Mouse (Mus musculus): ENCODE measurements around the gene Olfr826. TPM values are rescaled to one million over a fixed set of nuclear protein-coding genes. Genes with fewer than 3 reads are reported as not detected.
"Not testable (repeated sequence)": the region's sequence is repeated elsewhere in the genome, so short reads cannot be mapped to it uniquely, and the experiment has no call there.

Gene Olfr826
- polyA plus RNA-seq (2012; ENCODE audit: insufficient read depth, insufficient read length, missing spikeins), result not detected in 2 replicates

DNA sequence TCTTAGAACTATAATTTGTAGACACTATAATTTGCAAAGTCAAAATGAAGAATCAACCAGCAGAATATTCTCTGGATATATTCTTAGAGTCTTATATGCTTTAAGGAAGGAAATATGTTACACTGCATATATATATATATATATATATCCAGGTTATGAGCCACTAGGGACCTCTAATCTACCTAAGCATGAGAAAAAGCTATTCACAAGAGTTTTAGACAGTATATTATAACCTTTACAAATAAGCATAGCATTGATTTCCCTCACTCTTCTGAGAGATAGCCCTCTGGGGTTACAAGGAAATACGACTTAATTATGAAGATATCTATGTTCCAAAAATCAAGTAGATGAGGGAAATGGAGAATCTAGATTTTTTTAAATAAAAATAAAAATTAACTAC lies at the start of gene Olfr826:
Olfr826 (minus strand) TSS at position 101 of the 400 bp plus-strand sequence.
- H3K4me1 ChIP-seq (ENCODE audit: control insufficient read depth, insufficient read depth, insufficient read length, low read length), result no peaks in the 10 kb centered on the region
- H3K4me3 ChIP-seq (ENCODE audit: insufficient read depth, low read depth, low read length), result no peak within 1 kb of the TSS
- H3K27ac ChIP-seq (replicated peaks; ENCODE audit: low read depth, low read length), result no peak within 1 kb of the TSS

DNA sequence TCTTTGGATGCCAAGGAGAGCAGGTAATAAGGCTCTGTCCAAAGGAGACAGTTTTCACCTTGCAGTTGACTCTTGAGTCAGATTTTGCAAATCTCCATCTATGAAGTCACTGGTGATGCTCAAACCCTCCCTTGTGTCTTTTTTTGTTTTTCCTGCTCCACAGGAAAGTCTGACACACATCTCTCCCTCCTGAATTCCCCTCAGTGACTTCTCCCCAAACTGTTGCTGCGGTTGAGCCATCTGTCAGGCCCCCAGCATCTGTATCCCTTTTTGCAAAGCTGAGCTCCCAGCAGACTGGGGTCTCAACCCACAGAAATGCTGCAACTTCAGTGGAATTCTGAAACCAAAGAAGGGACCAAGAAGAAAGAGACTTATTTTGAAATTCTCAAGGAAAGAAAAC lies 48.1 kb upstream of the Olfr826 start:
- Histone ChIP-seq H3K4me3 (ENCODE audit: insufficient read depth, low read depth, low read length) (no peak overlapping the region), H3K4me1 (ENCODE audit: control insufficient read depth, insufficient read depth, insufficient read length, low read length) (no peaks in the 10 kb centered on the region), H3K27ac (replicated peaks; ENCODE audit: low read depth, low read length) (no peak overlapping the region)

DNA sequence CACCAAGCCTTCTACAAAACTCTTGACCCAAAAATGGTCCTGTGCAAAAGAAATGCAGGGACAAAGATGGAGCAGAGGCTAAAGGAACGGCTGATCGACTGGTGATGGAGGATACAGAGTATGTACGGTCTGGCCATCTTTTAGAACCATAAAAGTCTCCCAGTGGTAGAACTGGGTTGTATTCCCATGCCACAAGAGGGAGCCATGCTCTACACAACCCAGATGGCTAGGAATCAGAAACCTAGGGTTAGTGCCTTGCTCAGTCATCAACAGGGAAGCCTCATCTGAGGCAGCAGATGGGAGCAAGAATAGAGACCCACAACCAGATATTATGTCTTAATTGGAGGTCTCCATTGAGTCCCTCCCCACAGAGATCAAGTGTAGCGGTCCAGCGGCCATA lies 45.6 kb upstream of the Olfr826 start:
- Histone ChIP-seq H3K27ac (replicated peaks; ENCODE audit: low read depth, low read length) (no peak overlapping the region), H3K4me3 (ENCODE audit: insufficient read depth, low read depth, low read length) (no peak overlapping the region), H3K4me1 (ENCODE audit: control insufficient read depth, insufficient read depth, insufficient read length, low read length) (no peaks in the 10 kb centered on the region)

DNA sequence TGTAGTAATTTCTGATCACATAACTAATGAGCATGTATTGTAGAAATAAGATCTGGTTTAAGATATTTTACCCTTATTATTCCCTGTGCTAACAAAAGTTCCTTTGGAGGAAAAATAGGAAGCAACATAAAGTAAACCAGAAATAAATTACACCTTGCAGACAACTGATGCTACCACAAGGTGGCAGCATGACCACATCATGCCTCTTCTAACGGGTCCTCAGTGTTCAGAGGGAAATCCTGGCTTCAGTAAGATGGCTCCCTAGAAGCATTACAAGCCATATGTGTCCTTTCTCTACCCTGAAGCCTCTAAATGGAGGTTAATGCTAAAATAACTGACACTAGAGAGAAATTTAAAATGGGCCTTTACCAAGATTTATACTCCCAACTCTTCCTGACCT lies 44.3 kb upstream of the Olfr826 start:
- Histone ChIP-seq H3K4me3 (ENCODE audit: insufficient read depth, low read depth, low read length) (no peak overlapping the region), H3K27ac (replicated peaks; ENCODE audit: low read depth, low read length) (no peak overlapping the region), H3K4me1 (ENCODE audit: control insufficient read depth, insufficient read depth, insufficient read length, low read length) (no peaks in the 10 kb centered on the region)

DNA sequence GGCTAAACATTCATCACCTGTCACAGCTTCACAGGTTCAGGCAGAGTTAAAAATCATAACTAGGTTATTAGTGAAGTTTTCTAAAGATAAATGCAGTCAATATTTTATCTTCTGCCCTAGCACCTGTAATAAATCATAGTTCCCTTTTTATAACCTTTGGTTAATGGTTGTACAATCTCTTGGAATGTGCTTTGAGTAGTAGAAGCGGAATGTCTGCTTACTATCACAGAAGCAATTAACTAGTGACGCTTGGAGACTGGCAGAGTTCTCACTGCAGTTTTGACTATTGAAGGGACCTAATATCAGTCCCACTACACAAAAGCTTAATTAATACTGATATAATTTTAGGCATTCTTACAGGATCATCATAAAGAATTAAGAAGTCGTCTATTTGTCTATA lies 41.0 kb upstream of the Olfr826 start:
- Histone ChIP-seq H3K4me3 (ENCODE audit: insufficient read depth, low read depth, low read length) (no peak overlapping the region), H3K4me1 (ENCODE audit: control insufficient read depth, insufficient read depth, insufficient read length, low read length) (no peaks in the 10 kb centered on the region), H3K27ac (replicated peaks; ENCODE audit: low read depth, low read length) (no peak overlapping the region)

DNA sequence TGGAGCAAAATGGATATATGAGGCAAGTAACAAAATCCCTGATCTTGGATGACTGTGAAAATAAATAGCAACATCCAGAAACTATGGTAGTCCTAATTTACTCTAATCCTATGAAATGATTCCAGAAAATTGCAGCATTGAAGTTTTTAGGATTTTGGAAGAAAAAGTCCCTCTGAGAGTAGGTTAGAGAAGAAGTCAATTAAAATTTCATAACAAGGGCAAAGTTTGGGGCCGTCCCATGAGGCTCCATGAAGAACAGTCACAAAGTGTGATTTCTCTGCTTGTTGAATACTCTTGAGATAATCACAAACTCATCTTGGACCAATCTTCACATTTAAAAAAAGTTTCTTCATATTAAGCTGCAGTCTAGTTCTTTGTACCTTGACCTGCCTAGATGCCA lies 30.3 kb upstream of the Olfr826 start, which contains the start of gene Olfr827:
Olfr827 (minus strand) TSS at position 101 of the 400 bp plus-strand sequence.
- Histone ChIP-seq H3K4me1 (ENCODE audit: control insufficient read depth, insufficient read depth, insufficient read length, low read length) (no peaks in the 10 kb centered on the region), H3K27ac (replicated peaks; ENCODE audit: low read depth, low read length) (no peak within 1 kb of the TSS), H3K4me3 (ENCODE audit: insufficient read depth, low read depth, low read length) (no peak within 1 kb of the TSS)

DNA sequence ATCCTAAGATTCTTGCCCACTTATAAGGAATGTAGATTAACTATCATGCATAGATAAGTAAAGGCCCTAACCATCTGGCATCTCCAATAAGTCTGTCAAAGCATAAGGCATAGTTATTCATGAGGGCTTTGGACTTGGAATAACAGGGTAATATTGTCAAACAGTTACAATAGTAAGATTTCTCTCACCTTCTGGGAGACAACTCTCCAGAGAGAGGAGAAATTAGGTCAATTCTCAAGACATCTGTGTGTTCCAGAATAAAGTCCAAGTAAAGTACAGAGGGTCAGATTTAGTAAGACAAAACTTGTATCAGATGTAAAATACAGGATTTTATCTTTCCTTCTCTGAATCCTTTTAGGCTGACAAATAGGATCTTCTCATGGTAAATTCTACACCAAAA lies 17.3 kb downstream of the Olfr826 start, which contains the start of gene Olfr825:
Olfr825 (minus strand) TSS at position 101 of the 400 bp plus-strand sequence.
- Histone ChIP-seq H3K27ac (replicated peaks; ENCODE audit: low read depth, low read length) (no peak within 1 kb of the TSS), H3K4me3 (ENCODE audit: insufficient read depth, low read depth, low read length) (no peak within 1 kb of the TSS), H3K4me1 (ENCODE audit: control insufficient read depth, insufficient read depth, insufficient read length, low read length) (no peaks in the 10 kb centered on the region)

DNA sequence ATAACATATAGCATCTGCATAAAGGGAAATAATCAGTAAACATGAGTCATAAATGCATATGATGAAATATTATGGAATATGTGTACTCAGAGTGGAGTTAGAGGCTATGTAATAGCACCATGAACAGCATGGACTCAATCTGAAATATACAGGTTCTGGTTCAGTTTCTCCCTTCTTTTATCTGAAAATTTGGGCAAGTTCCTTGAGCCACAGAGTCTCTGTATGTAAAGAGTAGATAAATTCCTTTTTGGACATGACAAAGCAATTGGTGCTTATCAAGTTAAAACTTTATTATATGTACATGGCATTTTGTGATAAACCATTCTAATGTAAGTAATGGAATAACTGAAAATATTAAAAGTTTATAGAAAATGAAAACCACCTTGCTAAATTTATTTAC lies 18.8 kb downstream of the Olfr826 start:
- H3K4me1 ChIP-seq (ENCODE audit: control insufficient read depth, insufficient read depth, insufficient read length, low read length), result no peaks in the 10 kb centered on the region

DNA sequence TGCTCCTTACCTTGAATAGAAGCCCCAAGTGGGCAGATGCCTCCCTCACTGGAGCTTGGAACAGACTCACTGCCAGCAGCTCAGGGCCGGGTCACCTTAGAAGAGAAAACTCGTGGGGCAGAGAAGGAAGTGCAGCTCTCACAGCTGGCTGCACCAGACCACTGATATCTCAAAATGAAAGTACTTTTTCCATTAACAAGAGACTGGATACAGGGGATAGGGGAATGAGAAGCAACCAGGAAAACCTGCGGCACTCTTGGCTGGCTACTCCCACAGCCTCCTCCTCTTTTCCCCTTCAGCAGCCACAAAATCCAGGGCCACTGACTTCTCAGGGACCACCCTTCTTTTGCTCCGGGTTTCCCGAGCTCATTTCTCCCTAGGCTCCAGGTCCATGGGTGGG lies 39.9 kb downstream of the Olfr826 start:
- Histone ChIP-seq H3K4me3 (ENCODE audit: insufficient read depth, low read depth, low read length) (no peak overlapping the region), H3K27ac (replicated peaks; ENCODE audit: low read depth, low read length) (no peak overlapping the region), H3K4me1 (ENCODE audit: control insufficient read depth, insufficient read depth, insufficient read length, low read length) (no peaks in the 10 kb centered on the region)

More for the DNA sequence above, 18.8 kb downstream of the Olfr826 start:
- H3K27ac ChIP-seq (replicated peaks; ENCODE audit: low read depth, low read length), result no peak overlapping the region
- no peak overlapping the region for H3K4me3 ChIP-seq (ENCODE audit: insufficient read depth, low read depth, low read length)

DNA sequence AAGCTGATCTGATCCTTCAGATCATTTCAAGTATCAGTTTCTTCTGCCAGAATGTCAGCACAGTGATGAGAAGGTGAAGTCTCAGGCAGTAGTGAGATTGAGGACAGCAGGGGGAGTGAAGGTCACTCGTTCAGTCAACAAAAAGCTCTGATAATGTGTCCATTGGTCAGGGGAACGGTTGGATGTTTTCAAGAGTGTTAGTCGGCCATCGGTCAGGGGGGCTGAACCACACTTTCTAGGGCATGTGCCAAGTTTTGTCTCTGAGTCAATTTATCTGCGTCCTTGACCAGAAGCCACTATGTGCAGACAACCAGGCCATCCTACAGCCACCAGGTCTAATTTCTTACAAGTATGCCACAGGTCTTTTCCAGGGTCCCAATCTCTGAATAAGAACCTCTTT lies 41.5 kb downstream of the Olfr826 start:
- not testable (repeated sequence) for H3K4me3 ChIP-seq (ENCODE audit: insufficient read depth, low read depth, low read length); H3K27ac ChIP-seq (replicated peaks; ENCODE audit: low read depth, low read length); H3K4me1 ChIP-seq (ENCODE audit: control insufficient read depth, insufficient read depth, insufficient read length, low read length)

DNA sequence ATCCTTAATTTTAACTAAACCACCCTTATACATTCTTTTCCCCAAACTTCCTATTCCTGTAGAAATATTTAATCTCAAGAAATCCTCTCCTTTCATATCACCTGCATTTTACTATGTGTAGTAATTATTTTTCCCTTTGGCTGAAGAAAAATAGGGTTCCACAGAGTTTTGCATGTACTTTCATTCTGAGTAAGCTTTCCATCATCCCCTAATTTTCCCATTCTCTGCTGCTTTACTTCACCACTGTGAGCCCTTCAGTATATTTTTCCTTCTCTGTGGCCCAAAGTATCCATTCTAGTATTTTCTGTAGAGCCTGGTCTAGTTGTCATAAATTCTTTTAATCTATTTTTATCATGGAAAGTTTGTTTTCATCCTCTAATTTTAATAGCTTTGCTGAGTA lies 49.2 kb downstream of the Olfr826 start:
- Histone ChIP-seq H3K4me1 (ENCODE audit: control insufficient read depth, insufficient read depth, insufficient read length, low read length) (no peaks in the 10 kb centered on the region), H3K27ac (replicated peaks; ENCODE audit: low read depth, low read length) (no peak overlapping the region), H3K4me3 (ENCODE audit: insufficient read depth, low read depth, low read length) (no peak overlapping the region)

DNA sequence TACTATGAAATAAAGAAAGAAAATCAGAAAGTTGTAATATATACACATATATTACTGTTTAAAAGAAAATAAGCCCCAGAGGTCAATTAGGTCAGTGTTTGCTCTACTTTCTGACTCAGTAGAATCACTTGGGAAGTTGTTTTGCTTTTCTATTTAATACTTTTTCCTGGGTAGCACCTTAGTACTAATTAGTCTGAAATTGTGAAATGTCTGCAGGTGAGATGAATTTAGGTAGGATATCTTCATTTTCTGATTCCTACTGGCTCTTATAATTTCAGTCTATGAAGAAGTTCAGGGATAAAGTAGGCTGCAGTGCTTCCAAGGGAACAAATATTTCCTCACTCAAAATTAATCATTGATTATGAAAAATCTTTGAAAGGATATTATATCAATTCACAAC lies 54.1 kb downstream of the Olfr826 start, which contains the start of gene Olfr824:
Olfr824 (minus strand) TSS at position 101 of the 400 bp plus-strand sequence.
- H3K4me3 ChIP-seq (ENCODE audit: insufficient read depth, low read depth, low read length); H3K27ac ChIP-seq (replicated peaks; ENCODE audit: low read depth, low read length); H3K4me1 ChIP-seq (ENCODE audit: control insufficient read depth, insufficient read depth, insufficient read length, low read length): not testable (repeated sequence)

Other genes with a start within 250 kb of the Olfr826 start
- not detected in 2 replicates for gene Olfr818, start 235.1 kb downstream of the Olfr826 start, polyA plus RNA-seq (2012; ENCODE audit: insufficient read depth, insufficient read length, missing spikeins)
- gene Olfr819, start 216.9 kb downstream of the Olfr826 start, polyA plus RNA-seq (2012; ENCODE audit: insufficient read depth, insufficient read length, missing spikeins), result not detected in 2 replicates
- gene Olfr247, start 208.0 kb downstream of the Olfr826 start, polyA plus RNA-seq (2012; ENCODE audit: insufficient read depth, insufficient read length, missing spikeins), result not detected in 2 replicates
- gene Gm10310, start 199.1 kb downstream of the Olfr826 start, polyA plus RNA-seq (2012; ENCODE audit: insufficient read depth, insufficient read length, missing spikeins), result not detected in 2 replicates
- not detected in 2 replicates for gene Olfr820, start 171.6 kb downstream of the Olfr826 start, polyA plus RNA-seq (2012; ENCODE audit: insufficient read depth, insufficient read length, missing spikeins)
- not detected in 2 replicates for gene Olfr821, start 153.8 kb downstream of the Olfr826 start, polyA plus RNA-seq (2012; ENCODE audit: insufficient read depth, insufficient read length, missing spikeins)
- gene Olfr822, start 113.0 kb downstream of the Olfr826 start, polyA plus RNA-seq (2012; ENCODE audit: insufficient read depth, insufficient read length, missing spikeins), result not detected in 2 replicates
- not detected in 2 replicates for gene Olfr823, start 68.8 kb downstream of the Olfr826 start, polyA plus RNA-seq (2012; ENCODE audit: insufficient read depth, insufficient read length, missing spikeins)
- not detected in 2 replicates for gene Olfr824, start 54.2 kb downstream of the Olfr826 start, polyA plus RNA-seq (2012; ENCODE audit: insufficient read depth, insufficient read length, missing spikeins)
- gene Olfr825, start 17.4 kb downstream of the Olfr826 start, polyA plus RNA-seq (2012; ENCODE audit: insufficient read depth, insufficient read length, missing spikeins), result not detected in 2 replicates
- not detected in 2 replicates for gene Olfr827, start 30.2 kb upstream of the Olfr826 start, polyA plus RNA-seq (2012; ENCODE audit: insufficient read depth, insufficient read length, missing spikeins)
- gene Neurod4, start 96.1 kb upstream of the Olfr826 start, polyA plus RNA-seq (2012; ENCODE audit: insufficient read depth, insufficient read length, missing spikeins), result not detected in 2 replicates
- gene Tespa1, start 138.7 kb upstream of the Olfr826 start, polyA plus RNA-seq (2012; ENCODE audit: insufficient read depth, insufficient read length, missing spikeins), result not detected in 2 replicates
- not detected in 2 replicates for gene Vmn2r84, start 210.1 kb upstream of the Olfr826 start, polyA plus RNA-seq (2012; ENCODE audit: insufficient read depth, insufficient read length, missing spikeins)
- not detected in 2 replicates for gene Vmn2r85, start 245.5 kb upstream of the Olfr826 start, polyA plus RNA-seq (2012; ENCODE audit: insufficient read depth, insufficient read length, missing spikeins)